Mouse (Mus musculus) cerebellum, adult 11-12 months (tissue): ENCODE measurements at regions not wholly inside any gene's neighbourhood (a gene's known extent, or its start where the extent isn't known, plus 50 kb on each side); places are given as distances from the start of the nearest gene placed in this dataset.

Experiments used
- DNase-seq: peaks from one replicate; pipeline ENCODE4 v3.0.0; 2022

GRCm38 (mm10) chr3:149215691-149216090 lies 225.3 kb upstream of the Adgrl2 start:
- no peak for DNase-seq

GRCm38 (mm10) chr3:149211909-149212308 lies 221.6 kb upstream of the Adgrl2 start:
- DNase-seq: no peak

GRCm38 (mm10) chr3:149209260-149209659 lies 218.9 kb upstream of the Adgrl2 start:
- DNase-seq: no peak

DNA sequence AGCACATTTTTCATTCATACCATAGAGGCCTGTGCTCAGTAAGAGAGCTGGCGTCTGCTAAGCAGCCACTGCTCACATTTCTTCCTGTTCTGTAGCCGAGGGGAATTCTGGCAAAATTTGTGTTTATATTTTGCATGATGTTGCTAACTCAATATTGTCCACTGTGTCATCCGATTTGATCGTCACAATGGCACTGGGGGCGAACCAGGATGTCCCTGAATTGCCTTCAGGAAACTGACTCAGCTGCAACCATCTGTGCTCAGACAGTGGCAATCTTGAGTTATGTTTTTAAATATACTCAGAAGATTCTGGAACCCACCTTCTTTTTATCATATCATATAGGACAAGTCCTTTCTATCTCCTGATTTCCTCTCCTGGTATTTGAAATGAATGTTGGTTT lies 213.1 kb upstream of the Adgrl2 start:
- no peak for DNase-seq

- DNase-seq: no peak
These were observed 206.3 kb upstream of the Adgrl2 start for GRCm38 (mm10) chr3:149196477-149197185.

DNA sequence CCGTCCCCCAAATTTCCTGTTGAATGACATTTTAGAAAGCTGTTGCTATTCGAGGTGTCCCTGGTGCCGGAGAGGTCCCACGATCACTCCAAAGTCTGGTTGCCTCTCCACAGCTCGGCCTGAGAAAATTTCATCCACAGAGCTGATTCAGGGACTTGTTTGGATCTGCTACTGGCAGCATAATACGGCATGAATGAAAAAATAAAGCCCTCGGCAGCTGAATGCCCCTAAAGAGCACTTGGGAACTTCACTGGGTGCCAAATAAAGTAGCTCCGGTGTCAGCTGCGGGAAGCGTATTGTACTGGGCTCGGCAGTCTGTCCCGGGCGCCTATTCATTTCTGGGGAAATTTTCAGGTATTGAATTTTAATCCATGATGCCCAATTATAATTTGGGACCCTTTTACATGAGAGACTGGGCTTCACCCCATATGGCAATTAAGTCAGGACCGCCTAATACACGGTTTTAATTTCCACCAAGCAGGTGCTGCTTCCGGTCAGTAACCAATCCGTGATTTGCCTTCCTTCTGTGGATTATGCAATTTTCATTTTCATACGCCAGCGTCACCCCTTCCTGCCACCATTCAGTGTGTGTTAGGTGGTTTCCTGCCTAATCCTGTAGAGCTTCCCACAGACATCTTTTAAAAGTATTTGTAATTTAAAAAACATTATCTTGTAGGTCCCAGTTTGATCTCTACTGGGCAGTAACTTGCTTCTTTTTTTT lies 200.7 kb upstream of the Adgrl2 start:
- no peak for DNase-seq

GRCm38 (mm10) chr3:149184136-149184551 lies 193.8 kb upstream of the Adgrl2 start:
- no peak for DNase-seq

DNA sequence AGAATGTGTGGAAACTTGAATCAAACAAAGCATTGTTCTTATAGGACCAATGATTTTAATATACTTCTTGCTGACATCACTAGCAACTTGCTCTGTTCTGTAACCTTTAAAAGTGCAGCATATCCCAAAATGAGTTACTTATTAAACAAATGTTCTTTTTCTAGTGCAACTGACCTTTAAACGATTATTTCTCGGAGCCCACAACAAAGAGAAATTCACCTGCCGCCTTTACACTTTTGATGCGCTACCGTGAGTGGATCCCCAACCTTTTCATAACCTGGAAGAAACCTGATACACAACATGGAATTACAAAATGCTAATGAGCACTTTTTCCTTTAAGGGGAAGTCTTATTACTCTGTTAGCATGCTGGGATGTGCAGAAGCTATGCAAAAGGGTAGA lies 191.7 kb upstream of the Adgrl2 start:
- DNase-seq: no peak

- DNase-seq: no peak
These were observed 189.8 kb upstream of the Adgrl2 start for GRCm38 (mm10) chr3:149180129-149180528.

- DNase-seq: no peak
These were observed 189.2 kb upstream of the Adgrl2 start for GRCm38 (mm10) chr3:149179486-149180116.

- DNase-seq: no peak
These were observed 188.5 kb upstream of the Adgrl2 start for GRCm38 (mm10) chr3:149178891-149179290.

- no peak for DNase-seq
These were observed 184.5 kb upstream of the Adgrl2 start for GRCm38 (mm10) chr3:149174689-149175390.

GRCm38 (mm10) chr3:149173537-149173936 lies 183.2 kb upstream of the Adgrl2 start:
- DNase-seq: no peak

DNA sequence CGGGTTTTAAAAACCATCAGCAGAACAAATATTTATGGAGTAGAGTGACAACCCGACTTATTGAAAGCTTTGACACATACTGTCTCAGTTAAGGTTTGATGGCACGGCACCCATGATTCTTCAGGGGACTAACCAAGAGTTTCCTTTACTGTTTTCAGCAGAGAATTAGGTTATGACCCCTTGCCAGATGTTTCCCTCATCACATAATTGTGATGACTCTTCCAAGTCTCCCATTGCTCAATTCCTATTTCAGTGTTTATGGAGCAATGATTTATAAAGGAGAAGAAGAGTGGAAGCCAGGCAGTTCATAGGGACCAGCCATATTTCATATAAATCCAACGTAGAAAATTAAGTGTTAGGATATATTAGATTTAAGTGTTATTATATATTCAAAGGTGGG lies 181.4 kb upstream of the Adgrl2 start:
- DNase-seq: no peak

GRCm38 (mm10) chr3:149170191-149170590 lies 179.8 kb upstream of the Adgrl2 start:
- DNase-seq: no peak

DNA sequence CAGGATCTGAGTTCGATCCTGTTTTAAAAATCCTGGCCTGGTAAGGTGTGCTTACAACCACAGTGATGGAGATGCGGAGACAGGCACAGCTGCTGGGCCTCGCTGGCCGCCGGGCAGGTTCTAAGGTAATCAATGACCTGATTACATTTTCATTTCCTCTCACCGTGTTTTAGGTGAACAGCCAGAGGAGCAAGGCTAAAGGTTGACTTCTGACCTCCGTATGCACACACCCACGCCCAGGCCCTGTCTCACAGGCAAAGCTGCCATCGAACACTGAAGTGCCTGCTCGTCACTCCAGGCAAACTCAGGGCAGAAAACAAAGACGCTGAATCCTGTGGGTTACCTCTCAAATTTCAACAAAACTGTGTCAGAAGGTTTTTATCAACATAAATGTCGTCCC lies 179.1 kb upstream of the Adgrl2 start:
- no peak for DNase-seq

DNA sequence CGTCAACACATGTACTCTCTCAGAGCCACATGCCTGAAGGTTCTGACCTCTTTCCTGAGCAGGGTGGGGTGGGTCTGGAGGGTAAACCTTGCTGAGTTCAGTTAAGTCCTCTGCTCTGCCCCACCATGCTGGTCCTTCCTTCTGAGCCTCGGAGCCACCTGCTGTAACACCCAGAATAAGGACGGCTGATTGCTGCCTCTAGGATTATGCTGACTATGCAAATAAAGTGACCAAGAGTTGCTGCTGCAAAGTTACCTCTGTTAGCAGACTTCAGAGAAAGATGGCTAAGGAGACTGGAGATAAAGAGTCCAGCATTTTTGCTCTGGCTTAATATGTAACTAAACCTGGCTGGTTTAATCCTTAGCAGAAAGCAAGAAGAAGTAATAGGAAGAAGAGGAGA lies 177.6 kb upstream of the Adgrl2 start:
- DNase-seq: no peak

DNA sequence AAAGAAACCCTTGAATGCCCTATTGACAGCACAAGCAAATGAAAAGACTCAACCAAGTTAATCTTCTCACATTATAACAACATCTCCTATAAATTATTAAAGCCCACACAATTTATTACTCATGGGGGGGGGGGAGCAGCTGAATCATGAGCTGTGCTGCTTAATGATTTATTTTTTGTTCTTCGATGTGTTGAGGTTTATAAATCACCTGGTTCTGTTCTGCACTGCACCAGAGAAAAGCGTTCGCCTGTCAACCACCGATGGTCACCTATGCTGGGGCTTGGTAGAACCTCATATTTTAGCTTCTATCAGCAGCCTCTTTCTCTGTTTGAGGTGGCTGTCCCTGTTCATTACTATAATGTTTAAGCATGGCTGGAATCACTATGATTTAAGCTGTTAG lies 174.4 kb upstream of the Adgrl2 start:
- DNase-seq: no peak

GRCm38 (mm10) chr3:149163591-149163990 lies 173.2 kb upstream of the Adgrl2 start:
- no peak for DNase-seq

DNA sequence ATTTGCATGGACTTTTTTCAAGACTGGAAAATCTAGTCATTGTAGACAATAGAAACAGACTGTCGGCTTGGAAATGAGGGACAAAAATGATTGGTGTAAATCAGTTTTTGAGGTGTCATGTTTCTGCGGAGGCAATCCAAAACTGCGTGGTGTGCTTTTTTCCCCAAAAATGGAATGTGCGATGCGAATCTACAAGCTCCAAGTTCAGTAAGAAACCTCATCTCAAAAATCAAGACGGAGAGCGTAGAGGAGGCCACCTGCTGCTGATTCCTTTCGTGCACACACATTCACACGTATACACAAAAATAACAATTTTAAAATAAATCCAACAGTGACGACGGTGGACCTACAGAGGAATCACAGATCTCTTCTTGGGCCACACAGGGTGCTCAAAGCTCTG lies 170.5 kb upstream of the Adgrl2 start:
- DNase-seq: no peak

GRCm38 (mm10) chr3:149157381-149157780 lies 167.0 kb upstream of the Adgrl2 start:
- DNase-seq: no peak

DNA sequence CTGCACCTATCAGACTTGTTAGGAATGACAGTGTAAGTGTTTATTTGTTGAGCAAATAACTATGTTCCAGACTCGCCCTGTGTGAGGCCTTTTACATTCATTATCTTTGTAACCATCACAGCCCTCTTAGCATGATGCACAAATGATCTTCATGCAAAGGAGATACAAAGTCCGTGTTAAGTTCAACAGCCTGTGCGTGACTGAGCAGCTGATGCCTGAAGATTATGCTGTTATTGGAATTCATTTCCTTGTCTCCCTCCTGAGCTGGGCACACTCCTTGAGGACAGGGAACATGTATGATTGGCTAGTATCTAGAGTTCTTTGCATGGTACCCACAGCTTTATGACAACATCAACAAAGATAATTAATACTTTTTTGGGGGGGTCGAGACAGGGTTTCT lies 162.0 kb upstream of the Adgrl2 start:
- DNase-seq: no peak

DNA sequence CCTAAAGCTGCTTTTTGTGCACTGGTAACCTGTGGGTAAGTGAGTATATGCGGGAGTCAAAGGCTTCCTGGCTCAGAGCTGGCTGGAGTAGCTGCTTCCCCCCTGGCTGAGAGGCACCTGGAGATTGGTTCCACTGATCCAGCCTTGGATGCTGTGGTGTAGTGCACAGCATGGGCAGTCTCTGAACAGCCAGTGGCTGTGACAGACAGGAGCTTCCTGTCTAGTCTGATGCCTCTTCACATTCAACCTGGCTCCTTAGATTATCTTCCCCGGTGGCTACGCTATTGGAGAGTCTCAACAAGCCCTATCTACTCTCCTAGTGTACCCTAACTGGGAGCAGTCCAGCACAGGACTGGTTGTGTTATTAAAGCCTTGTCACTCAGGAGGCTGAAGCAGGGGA lies 160.4 kb upstream of the Adgrl2 start:
- DNase-seq: no peak

DNA sequence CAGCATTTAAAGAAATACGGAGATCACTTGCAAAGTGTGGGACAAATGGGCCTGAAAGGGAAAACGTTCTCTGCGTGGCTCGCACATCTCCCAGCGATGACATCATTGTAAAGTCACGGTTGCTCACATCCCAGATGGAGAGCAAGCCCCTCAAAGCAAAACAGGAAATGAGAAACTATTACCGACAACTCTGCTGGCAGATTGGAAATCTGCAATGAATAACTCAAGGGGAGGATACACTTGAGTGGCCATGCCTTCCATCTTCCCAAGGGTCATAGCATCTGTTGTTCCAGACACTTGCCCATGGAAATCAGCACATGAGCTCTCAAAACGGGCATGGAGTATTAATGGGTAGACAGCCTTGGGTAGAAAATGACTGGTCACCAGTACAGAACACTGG lies 158.3 kb upstream of the Adgrl2 start:
- DNase-seq: no peak
